Mouse (Mus musculus): Measurements from ENCODE around the gene Gm49380.

Gene Gm49380

DNA sequence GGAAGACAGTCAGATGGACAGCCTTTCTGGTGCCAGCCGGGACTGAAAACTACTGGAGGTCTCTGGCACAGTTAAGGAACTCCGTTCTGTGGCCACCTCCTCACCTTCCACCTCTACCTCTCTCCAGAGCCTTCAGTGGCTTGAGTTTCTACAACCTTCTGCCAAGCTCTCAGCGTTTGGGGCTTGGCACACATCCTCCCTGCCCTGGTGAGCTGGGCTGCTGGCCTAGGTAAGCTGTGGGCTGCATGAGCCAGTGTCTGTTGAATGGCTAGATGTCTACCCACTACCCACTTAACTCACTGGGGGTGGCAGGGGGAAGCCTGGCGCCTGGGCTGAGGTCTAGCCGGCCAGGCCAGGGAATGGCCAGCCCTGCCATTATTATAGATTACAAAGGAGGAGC lies 40.2 kb downstream of the Gm49380 start:
- peak; percentile 95 for DNase-seq

GRCm38 (mm10) chr9:44072599-44072915 lies 40.7 kb downstream of the Gm49380 start:
- peak; percentile 97 for DNase-seq

DNA sequence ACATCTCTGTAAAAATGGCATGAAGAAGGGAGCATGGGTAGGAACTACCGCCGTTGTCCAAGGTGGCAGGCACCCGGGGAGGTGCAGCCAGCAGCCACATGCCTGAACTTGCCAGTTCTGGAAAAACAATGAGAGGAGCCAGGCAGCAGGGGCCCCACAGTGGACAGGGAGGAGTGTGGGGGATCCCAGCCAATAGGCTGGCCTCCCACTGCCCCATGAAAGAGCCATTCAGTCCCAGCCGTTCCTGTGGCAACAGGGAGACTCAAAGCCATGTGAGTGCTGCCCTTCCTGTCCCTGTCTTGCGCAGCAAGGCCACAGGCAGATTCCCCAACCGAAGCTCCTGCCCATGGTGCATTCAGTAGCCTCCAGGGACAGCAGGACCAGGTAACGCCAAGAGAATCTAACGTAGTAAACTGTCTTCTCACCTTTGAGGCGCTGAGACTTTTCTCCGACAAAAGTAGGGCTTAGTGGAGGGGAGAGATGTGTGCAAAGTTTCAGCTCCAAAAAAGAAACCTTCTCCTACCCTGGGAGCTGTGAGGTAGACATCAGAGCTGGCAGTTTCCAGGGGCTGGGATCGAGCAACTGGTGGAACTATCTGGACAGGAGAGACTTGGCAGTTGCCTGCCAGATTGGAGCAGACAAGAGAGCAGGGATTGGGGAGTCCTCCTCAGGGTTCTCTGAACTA lies 41.2 kb downstream of the Gm49380 start:
- peak; percentile 98 for DNase-seq

GRCm38 (mm10) chr9:44070844-44071231 lies 42.5 kb downstream of the Gm49380 start:
- no peak for DNase-seq

DNA sequence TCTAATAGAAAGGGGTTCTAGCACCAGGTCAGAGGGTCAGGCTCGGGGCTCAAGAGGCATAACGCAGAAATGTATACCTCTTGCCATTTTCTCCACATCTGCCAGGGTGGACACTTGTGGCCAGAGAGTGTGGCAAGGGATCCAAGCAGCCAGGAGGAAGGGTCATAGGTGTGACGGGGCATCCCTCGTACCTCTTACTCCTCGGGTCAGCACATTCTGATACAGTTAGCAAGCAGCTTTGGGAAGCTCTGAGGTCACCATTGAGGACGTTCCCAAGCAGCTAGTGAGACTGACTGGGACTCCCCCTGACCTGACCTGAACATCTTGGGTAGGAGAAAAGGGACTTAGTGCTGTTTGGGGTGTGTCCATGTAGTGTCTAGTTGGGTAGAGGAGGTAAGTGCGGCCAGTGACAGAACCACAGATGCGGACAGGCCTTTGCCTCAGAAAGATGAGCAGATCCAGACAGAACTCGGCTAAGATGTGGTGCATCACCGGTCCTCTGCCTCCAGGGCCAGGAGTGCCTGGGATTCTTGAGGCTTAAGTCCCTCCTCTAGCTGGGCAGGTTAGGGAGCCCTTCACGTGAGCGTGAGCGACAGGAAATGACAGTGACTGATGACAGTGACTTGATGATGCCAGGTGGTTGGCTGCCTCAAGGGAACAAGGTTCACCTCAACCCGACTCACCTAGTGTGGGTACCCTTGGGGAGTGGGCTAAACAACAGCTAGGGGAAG lies 43.0 kb downstream of the Gm49380 start:
- peak; percentile 92 for DNase-seq

DNA sequence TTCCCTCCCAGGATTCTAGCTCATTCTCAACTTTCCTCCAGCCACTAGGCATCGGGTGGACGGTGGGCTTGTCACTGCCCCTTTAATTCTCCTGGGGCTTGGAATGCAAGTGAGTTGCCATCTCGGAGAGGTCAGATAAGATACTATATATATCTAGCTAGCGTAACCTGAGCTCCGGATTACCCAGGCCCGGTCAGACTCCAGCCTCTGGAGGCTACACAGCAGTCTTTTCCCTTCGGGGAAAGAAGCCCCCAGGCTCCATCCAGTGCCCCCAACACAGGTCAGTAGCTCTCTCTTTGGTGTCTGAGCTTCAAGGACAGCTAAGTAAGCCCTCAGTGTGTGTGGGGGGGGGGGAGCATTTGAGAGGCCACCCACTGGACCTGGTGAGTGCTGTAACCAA lies 44.0 kb downstream of the Gm49380 start:
- peak; percentile 93 for DNase-seq

- peak; percentile 93 for DNase-seq
These were observed 45.4 kb downstream of the Gm49380 start for GRCm38 (mm10) chr9:44067960-44068330.

DNA sequence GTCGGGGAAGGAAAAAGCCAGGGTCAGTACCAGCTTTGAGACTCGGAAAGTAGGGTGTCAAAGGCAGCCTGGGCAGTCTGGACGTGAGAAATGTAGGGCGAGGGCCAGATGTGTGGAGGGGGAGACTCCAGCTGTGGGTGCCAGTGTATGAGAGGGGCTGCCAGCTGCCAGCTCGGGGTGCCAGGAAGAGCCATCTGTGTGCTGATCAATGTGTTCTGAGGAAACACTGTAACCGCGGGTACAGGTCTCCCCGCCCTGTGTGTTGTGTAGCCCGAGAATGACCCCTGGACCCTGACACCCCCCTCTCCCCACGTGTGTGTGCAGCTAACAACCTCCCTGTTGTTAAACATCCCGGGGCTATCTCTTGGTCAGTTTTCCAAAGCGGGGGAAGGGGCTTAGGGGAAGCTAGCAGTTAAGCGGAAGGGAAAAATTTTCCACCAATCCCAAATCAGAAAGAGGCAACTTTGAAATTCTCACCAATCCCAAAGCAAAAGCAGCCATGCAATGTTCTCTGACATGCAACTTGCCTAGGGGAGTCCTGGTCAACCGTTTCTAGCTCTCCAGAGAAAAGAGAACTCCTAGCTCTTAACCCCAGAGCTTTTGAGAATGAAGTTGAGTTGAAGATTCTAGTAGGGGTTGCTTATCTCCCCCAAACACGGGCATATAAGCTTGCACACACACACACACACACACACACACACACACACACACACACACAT lies 45.9 kb downstream of the Gm49380 start:
- DNase-seq = no peak

GRCm38 (mm10) chr9:44066785-44067225 lies 46.5 kb downstream of the Gm49380 start, which contains the start of gene Usp2:
Usp2 (plus strand) TSS chr9:44067021.
- peak; percentile 100 for DNase-seq

DNA sequence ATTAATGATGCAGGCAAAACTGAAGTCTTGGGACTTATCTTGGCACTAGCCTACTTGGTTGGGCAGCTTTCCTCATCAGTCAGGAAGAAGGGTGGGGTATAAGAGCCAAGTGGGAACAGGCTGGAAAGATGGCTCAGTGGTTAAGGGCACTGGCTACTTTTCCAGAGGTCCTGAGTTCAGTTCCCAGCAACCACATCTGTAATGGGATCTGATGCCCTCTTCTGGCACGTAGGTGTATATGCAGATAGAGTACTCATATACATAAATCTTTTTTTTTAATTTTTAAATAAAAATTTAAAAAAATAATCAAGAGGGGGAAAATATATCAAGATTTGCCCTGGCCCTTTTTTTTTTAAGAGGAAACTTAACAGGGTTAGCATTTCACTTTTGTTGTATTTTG lies 48.1 kb downstream of the Gm49380 start:
- DNase-seq = peak; percentile 19

DNA sequence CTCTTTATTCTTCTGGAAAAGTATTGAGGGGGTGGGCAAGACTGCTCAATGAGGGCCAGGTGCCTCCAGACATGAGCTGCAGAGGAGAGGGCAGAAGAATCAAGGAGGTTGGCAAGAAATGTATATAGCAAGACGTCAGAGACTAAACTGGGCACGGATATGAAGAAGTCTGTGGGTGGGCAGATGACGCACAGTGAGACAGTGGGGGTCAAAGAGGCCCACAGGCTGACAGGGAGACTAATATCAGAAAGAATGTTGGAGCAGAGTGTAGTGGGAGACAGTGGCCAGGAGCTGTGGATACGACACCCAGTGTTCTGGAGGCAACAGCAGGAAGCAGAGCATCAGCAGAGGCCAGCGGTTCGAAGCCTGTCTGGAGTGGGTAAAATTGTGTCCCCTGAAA lies 54.7 kb downstream of the Gm49380 start:
- DNase-seq = no peak

DNA sequence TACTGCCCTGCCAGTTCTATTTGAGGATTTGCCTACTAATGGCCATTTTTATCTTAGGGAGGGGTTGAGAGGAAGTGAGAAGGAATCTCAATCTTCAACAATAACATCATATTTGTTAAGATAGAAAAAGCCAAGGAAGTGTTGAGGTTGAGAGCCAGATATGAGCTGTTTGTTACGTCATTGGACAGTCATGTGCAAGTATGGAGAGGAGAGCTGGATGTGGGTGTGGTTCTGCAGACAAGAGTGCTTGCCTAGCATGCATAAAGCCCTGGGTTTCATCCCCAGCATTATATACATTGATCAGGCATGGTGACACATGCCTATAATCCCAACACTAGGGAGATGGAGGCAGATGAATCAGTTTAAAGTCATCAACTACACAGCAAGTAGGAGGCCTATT lies 59.4 kb downstream of the Gm49380 start:
- no peak for DNase-seq

- no peak for DNase-seq
These were observed 60.4 kb downstream of the Gm49380 start for GRCm38 (mm10) chr9:44052855-44053254.

DNA sequence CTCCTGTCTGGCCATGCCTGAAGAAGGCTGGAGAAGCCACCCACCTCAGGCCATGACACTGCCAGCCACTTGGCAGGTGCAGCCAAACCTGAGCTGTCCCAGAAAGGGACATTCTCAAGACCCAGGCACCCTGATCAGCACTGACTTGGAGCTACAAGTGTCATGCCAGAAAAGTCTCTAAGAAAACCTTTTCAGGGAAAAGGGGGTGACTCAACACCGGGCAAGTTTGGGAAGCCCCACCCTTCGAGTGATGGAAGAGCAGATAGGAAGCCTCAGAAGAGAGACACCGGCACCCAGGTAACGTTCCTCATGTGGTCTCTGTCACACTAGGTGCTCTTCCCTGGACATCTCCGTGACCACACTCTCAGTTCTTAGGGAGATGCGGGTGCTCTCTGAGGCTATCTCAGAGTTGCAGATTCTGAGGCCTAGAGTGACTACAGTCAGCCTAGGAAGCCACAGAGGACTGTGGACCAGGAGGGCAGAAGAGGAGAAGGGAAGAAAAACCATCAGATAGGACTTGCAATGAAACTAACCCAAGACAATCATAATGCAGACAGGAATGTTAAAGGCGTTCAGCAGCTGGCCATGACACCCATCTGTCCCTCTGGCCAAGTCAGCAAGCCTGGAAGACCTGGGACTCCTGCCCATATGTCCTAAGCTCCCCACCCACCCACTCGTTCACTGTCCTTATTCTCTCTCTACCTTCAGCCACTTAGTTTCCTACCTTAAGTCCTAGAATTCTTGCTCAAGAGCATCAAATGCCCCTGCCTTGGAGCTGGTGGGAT lies 63.7 kb downstream of the Gm49380 start:
- DNase-seq = peak; percentile 100

GRCm38 (mm10) chr9:44048541-44049380 lies 64.5 kb downstream of the Gm49380 start:
- peak; percentile 100 for DNase-seq

DNA sequence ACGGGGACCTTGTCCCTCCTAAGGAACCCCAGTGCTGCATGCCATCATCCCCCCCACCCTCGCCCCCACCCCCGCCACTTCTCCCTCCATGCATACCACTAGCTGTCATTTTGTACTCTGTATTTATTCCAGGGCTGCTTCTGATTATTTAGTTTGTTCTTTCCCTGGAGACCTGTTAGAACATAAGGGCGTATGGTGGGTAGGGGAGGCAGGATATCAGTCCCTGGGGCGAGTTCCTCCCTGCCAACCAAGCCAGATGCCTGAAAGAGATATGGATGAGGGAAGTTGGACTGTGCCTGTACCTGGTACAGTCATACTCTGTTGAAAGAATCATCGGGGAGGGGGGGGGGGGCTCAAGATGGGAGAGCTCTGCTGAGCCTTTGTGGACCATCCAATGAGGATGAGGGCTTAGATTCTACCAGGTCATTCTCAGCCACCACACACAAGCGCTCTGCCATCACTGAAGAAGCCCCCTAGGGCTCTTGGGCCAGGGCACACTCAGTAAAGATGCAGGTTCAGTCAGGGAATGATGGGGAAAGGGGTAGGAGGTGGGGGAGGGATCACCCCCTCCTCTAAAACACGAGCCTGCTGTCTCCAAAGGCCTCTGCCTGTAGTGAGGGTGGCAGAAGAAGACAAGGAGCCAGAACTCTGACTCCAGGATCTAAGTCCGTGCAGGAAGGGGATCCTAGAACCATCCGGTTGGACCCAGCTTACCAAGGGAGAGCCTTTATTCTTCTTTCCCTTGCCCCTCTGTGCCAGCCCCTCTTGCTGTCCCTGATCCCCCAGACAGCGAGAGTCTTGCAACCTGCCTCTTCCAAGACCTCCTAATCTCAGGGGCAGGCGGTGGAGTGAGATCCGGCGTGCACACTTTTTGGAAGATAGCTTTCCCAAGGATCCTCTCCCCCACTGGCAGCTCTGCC lies 65.5 kb downstream of the Gm49380 start:
- peak; percentile 100 for DNase-seq

DNA sequence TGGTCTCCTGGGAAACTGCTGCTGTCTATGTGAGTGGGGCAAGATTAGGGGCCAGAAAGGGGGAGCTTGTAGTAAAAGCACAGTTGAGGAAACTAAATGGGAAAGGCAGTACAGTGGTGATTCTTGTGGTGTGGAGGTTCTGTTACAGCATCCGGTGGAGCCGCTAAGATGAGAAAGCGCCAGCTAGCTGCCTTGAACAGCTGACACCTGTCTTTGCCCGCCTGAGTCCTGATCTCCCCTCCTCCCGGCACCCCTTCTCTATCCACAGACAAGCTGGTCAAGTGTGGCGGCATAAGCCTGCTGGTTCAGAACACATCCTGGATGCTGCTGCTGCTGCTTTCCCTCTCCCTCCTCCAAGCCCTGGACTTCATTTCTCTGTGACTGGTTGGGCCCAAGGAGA lies 66.2 kb downstream of the Gm49380 start:
- DNase-seq = no peak

DNA sequence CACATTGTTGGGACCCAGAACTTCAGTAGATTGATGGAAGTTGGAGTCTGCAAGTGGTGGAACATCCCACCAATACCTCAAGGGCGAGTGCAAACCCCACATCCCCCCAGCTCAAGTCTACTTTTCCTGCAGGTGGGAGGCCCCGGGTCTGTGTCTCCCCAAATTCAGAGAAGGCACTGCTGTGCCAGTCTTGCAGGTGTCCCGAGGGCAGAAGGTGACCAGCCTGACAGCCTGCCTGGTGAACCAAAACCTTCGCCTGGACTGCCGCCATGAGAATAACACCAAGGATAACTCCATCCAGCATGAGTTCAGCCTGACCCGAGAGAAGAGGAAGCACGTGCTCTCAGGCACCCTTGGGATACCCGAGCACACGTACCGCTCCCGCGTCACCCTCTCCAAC lies 66.9 kb downstream of the Gm49380 start:
- no peak for DNase-seq

DNA sequence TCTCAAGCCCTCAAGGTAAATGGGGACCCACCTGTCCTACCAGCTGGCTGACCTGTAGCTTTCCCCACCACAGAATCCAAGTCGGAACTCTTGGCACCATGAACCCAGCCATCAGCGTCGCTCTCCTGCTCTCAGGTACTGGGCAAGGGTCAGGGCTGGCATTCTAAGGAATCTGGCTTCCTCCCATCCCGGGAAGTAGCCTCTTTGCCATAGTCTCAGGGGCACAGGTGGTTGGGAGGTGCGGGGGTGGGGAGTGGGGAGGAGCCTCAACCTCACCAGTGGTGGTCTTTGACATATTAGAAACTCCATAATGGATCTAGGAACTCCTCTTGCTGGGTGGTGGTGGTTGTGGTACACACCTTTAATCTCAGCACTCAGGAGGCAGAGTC lies 67.4 kb downstream of the Gm49380 start:
- DNase-seq = no peak

GRCm38 (mm10) chr9:44045158-44045883 lies 68.0 kb downstream of the Gm49380 start:
- DNase-seq = peak; percentile 100

Measured in heart, adult 11 months (tissue).